Mouse (Mus musculus) adrenal gland, adult 2 months (tissue): Measurements from ENCODE around the gene Bhlhe41. TPM values are rescaled to one million over a fixed set of nuclear protein-coding genes. Genes with fewer than 3 reads are reported as not detected.
A peak's percentile ranks its signal among the peaks of the same experiment; 100 is the strongest.

Experiments
- DNase-seq: peaks from one replicate; pipeline ENCODE4 v3.0.0; 2021
- long read RNA-seq: library from polyadenylated mRNA; stranded (forward); transcript quantifications from one replicate; pipeline ENCODE4 v2.0.0, GENCODE M21; 2021
- polyA plus RNA-seq: library from polyadenylated mRNA; depleted of rRNA; stranded (reverse); fragments of >200 nt; gene quantifications from 2 replicates; pipeline ENCODE4 v1.2.3, GENCODE M21; 2012; rRNA removed
- total RNA-seq, 2 experiments: library from RNA; stranded (reverse); gene quantifications; 2 replicates each; pipeline ENCODE4 v1.2.3; 2021

Gene Bhlhe41
- total RNA-seq (10 to 100 TPM in 1 of 2 experiments, 1 to 10 TPM in 1; 8.4 to 28.2 TPM), polyA plus RNA-seq (21.5 and 26.5 TPM in 2 replicates)
- long read RNA-seq, full-length matches to known transcripts: 3 of 4 reads
- long read RNA-seq, partial matches to known transcripts: 0 of 4 reads
- long read RNA-seq, other reads (novel, unspliced or antisense): 1 of 4 reads

GRCm38 (mm10) chr6:145865289-145865885, at the start of gene Bhlhe41:
Gene Bhlhe41 (minus strand): TSS chr6:145865558.
- DNase-seq: peak; percentile 93

DNA sequence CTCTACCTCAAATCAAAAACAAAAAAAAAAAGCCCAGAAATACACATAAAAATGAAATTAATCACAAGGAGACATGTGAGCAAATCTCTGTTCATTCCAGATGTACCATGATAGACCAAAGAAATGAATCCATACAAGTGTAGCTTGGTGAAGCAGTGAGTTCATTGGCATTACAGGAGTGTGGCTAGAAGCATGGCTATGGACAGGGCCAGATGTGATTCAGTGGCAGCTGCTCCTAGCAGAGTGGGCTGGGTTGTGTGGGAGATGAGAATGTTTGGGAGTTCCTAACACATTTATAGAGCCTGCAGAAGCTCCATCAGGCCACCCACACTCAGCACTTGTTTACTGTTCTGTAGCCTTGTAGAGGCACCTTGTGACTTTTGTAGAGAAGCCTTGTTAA, 46.9 kb upstream of the Bhlhe41 start:
- no peak for DNase-seq

DNA sequence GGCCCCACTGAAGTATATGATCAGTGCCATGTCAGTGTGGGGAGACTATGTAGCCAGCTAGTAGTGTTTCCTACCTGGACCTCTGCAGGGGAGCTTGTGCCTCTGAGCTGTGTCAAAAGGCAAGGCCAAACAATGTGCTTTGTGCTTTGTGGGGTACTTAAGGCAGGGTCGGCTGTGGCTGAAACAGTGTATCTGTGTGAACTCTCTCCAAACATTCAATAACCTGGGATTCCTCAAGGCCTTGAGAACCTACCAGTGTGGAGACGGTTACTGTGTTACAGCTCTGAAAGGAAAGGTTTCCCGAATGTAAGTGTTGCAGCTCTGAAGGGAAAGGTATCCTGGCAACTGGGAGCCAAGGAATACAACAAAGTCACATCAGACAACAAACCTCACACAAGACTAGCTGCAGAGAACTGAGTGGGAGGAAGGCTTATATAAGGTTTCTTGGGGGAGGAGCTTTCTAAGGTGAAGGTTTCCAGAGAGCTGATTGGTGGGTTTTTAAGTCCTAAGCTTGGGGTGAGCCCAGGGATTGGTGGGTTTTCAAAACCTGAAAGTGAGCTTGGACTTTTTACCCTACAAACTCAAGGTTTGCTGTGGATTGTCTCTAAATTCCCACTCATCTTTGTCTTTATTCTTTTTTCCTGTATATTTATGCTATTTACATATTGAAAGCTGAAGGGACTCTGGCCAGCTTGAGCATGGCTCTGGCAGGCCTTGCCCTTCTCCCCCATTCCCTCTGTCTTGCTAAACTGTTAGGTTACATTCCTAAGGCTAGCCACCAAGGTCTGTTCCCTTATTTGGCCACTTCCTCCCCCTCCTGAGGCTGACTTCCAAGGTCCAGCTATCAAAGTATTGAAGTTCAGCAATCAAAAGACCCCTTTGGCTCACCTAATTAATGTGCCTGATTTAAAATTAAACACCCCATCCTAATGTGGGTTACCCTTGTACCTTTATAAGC, 45.4 kb upstream of the Bhlhe41 start:
- peak; percentile 36 for DNase-seq

GRCm38 (mm10) chr6:145909943-145910342, 44.6 kb upstream of the Bhlhe41 start:
- DNase-seq: no peak

DNA sequence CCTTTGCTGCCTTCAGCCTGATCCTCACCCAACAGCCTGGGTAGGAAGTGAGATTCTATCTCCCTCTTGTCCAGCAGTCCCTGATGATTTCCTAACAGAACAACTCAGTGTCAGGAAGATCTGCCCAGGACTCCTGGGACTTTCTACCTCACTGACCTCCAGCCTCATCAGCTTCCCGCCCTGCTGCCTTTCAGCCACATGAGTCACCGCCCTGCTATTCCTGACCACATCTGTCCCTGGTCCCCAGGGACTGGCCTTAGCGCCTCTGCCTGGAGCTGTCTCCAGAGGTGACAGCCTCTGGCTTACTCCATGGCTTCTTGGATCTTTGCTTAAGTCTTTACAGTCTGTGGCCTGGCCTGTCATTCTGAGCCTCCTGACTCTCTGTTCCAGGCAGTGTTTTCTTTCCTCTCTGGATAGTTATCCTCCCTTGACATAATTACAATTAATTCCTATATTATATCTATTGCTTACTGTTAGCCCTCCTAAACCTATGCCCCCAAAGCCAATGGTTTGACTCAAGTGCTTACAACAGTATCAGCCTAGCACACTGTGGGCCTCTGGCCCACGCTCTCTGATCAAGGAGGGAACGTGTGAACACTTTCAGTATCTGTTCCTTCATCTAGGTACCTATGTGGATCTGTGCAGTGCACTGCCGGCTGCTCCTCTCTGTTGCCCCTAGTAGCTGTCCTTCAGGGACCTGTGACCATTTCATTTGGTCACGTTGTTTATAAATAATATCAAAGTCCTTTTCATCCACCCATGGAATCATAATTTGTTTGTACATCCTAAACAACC, 40.9 kb upstream of the Bhlhe41 start:
- peak; percentile 84 for DNase-seq

GRCm38 (mm10) chr6:145904616-145905015, 39.3 kb upstream of the Bhlhe41 start:
- no peak for DNase-seq

GRCm38 (mm10) chr6:145904169-145904568, 38.8 kb upstream of the Bhlhe41 start:
- DNase-seq: no peak

GRCm38 (mm10) chr6:145894669-145895342, 29.4 kb upstream of the Bhlhe41 start:
- DNase-seq: no peak

- DNase-seq: no peak
These were observed 28.1 kb upstream of the Bhlhe41 start for GRCm38 (mm10) chr6:145893366-145894021.

DNA sequence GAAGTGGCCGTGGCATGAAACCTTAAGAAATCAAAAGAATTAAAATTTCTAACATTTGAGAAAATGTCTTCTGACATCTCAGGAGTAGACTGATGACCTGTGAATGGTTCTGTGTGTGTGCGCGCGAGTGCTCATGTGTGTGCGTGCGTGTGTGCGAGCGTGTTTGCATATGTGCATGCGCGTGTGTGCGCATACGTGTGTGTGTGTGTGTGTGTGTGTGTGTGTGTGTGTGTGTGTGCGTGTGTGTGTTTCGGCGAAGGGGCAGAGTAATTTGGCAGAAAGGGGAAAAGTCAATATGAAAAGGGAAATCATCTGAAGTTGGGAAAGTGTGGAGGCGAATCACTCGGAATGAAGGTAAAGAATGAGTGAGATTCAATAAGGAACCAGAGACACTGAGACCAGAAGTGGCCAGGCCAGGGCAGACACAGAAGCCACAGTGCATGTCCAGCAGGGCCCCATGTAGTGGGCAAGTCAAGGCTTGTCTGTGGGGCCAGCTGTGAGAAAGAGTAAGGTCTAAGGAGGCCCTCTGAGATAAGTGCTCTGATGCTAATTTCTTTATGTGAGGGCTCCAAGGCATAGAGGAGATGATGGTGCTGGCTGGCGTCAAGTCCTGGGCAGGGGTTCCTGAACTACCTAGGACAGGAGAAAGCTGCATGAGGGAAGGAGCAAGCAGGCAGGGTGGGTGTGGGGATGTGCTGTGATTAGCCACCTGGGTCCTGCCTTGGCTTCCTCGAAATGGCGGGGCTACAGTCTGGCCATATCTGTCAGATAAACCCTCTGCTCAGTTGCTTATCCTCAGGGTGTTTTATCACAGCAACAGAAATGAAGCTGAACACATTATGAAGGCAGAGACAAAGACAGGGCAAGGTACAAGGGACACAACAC, 27.3 kb upstream of the Bhlhe41 start:
- no peak for DNase-seq

- DNase-seq: no peak
These were observed 26.6 kb upstream of the Bhlhe41 start for GRCm38 (mm10) chr6:145891951-145892350.

DNA sequence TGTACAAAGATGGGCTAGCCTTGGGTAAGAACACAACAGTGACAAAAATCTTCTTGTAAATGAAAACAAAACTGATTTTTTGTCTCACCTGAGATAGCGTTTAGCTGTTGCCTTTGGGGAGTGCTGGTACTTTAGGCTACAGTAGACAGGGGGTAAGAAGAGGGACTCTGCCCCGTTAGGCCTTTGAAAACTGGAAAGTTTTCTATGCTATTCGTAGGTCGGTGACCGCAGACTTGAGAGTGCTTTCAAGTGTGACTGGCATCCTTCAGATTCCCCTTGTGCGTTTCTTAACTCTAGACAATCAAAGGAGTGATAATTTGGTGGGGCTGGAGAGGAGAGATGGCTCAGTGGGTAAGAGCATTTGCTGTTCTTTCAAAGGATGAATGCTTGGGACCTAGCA, 22.4 kb upstream of the Bhlhe41 start:
- no peak for DNase-seq

GRCm38 (mm10) chr6:145886277-145886676, 20.9 kb upstream of the Bhlhe41 start:
- DNase-seq: no peak

- no peak for DNase-seq
These were observed 19.7 kb upstream of the Bhlhe41 start for GRCm38 (mm10) chr6:145885069-145885468.

DNA sequence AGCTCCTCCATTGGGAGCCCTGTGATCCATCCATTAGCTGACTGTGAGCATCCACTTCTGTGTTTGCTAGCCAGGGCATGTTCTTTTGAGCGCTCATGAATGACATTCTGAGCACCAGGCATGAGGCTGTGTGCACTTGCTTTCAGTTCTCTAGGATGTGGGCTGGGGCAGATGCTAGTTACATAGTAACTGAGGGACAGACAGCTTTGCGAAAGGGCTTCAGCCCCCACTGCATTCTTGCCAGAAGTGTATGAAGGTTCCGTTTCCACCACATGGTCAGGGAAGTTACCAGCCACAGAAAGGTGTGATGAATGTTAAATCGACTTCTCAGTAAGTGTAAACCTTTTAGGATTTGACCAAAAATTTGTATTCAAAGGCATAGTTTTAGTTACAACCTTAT, 18.3 kb upstream of the Bhlhe41 start:
- DNase-seq: no peak

DNA sequence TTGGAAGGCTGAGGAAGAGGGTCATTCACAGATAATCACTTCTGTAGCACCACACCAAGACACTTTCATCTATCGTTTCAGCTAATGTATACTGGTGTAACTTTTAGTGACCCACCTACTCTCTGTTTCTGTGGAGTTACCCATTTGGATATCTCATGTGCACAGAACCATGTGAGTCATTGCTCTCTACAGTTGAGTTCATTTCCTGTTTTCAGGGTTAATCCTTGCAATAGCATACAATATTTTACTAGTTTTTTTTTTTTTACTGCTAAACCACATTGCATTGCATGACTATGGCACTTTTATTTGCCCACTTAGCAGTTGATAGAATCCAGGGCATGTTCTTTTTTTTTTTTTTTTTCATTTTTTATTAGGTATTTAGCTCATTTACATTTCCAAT, 17.7 kb upstream of the Bhlhe41 start:
- DNase-seq: no peak

DNA sequence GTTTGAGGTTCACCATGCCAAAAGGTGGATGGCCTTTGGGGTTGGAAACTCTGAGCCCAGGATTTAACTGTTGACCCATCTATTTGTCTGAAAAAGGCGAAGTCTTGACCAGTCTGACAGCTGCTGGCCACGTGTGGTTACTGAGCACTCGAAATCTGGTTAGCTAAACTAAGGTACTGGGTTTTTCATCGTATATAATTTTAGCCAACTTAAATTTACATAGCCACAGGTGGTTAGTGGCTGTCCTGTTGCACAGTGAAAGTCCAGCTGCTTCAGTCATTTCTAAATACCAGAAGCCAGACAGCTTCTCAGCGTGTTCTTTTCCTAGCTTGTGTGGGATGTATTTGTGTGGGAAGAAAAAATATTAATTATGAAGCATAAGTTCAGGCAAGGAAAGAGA, 15.3 kb upstream of the Bhlhe41 start:
- DNase-seq: no peak

DNA sequence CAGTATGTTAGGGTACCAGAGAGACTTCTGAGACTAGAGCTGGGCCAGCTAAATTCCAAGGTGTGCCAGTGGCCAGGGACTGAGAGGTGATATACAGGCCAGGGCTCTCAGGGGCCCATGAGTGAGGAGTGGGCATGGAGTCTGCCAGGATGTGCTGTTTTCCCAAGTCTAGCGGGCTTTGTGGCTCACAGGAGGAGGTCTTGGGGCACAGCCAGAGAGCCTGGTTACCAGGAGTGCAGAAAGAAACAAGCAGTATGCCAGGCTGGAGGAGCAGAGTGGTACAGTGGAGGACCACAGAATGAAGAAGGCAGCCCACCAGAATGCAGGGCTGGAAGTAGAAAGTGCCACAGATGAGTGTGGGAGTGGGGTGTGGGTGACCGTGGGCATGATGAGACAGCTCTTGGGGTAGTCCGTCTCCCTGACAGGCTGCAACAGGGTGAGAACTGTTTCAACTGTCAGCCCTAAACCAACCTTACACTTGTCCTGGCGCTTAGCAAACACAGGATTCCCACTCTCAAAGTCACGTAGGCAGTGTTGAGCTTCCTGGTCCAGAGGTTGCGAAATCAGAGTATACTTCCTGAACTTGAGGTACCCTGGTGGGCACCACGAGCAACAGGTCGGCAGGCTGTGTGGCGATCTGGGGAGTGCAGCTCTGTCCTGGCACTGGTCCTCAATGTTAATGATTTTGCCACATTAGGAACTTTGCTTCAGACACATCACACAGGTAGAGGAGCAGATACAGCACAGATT, 11.8 kb upstream of the Bhlhe41 start:
- no peak for DNase-seq

DNA sequence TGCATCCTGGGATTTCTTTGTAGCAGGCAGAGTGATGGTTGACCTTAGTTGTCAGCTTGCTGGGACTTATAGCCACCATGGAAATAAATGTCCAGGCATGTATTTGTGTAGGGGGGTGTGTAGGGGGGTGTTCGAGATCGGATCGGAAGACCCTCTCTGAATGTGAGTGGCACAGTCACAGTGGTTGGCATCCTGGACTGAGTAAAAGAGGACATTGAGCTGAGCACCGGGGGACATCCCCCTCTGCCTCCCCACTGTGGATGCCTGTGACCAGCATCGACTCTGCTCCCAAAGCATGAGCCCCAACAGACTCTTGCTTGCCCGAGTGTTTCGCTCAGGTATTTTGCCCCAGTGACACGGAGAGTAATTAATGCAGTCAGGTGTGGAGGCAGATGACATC, 8.0 kb upstream of the Bhlhe41 start:
- no peak for DNase-seq
